Mouse (Mus musculus) C2C12 (cell line): ENCODE measurements around the gene Olfr1471. TPM values are rescaled to one million over a fixed set of nuclear protein-coding genes. Genes with fewer than 3 reads are reported as not detected.
"Not testable (repeated sequence)": the region's sequence is repeated elsewhere in the genome, so short reads cannot be mapped to it uniquely, and the experiment has no call there.

ENCODE experiments used
- H3K27me3 ChIP-seq: one replicate; pipeline ENCODE4 v1.6.1; 2011; ENCODE audit not compliant: control insufficient read depth, insufficient read depth, insufficient read length
- H3K36me3 ChIP-seq: one replicate; pipeline ENCODE4 v1.6.1; 2011; ENCODE audit not compliant: control insufficient read depth, insufficient read depth
- H3K4me3 ChIP-seq: one replicate; pipeline ENCODE4 v1.5.1; 2011; ENCODE audit warnings: mild to moderate bottlenecking, control low read depth; ENCODE audit not compliant: poor library complexity, insufficient read depth, severe bottlenecking
- H3K79me2 ChIP-seq: one replicate; pipeline ENCODE4 v1.6.1; 2011; ENCODE audit not compliant: control insufficient read depth, insufficient read depth
- H3K79me3 ChIP-seq: one replicate; pipeline ENCODE4 v1.6.1; 2011; ENCODE audit warnings: low read depth, control low read depth
- H3ac ChIP-seq: one replicate; pipeline ENCODE3; 2011; ENCODE audit warnings: low read depth; ENCODE audit not compliant: control insufficient read depth, insufficient read length
- CEBPB ChIP-seq: IDR thresholded peaks from one replicate; pipeline ENCODE4 v1.6.1; 2011; ENCODE audit warnings: low read depth, mild to moderate bottlenecking, control low read depth, moderate library complexity
- CTCF ChIP-seq: IDR thresholded peaks from one replicate; pipeline ENCODE4 v1.5.1; 2011; ENCODE audit not compliant: control insufficient read depth, insufficient read depth, insufficient read length
- FOSL1 ChIP-seq: IDR thresholded peaks from one replicate; pipeline ENCODE4 v1.8.0; 2011; ENCODE audit warnings: mild to moderate bottlenecking, low read length; ENCODE audit not compliant: poor library complexity, insufficient read depth, severe bottlenecking
- MAX ChIP-seq: IDR thresholded peaks from one replicate; pipeline ENCODE4 v1.6.1; 2011; ENCODE audit warnings: mild to moderate bottlenecking, control low read depth
- MYOD1 ChIP-seq: IDR thresholded peaks from one replicate; pipeline ENCODE4 v1.6.1; 2011; ENCODE audit warnings: low read depth; ENCODE audit not compliant: control insufficient read depth, insufficient read length
- MYOG ChIP-seq: IDR thresholded peaks from one replicate; pipeline ENCODE4 v1.6.1; 2011; ENCODE audit not compliant: control insufficient read depth, insufficient read length; ENCODE audit errors: extremely low read depth
- USF1 ChIP-seq: IDR thresholded peaks from one replicate; pipeline ENCODE4 v1.6.1; 2011; ENCODE audit warnings: low read depth, mild to moderate bottlenecking, control low read depth, moderate library complexity
- long read RNA-seq, 2 experiments: library from polyadenylated mRNA; unstranded; transcript quantifications; one replicate each; pipeline ENCODE4 v2.0.0; 2019 to 2020
- polyA plus RNA-seq: library from polyadenylated mRNA; unstranded; fragments of >200 nt; fragmentation: generic; extraction: Trizol; gene quantifications from one replicate; pipeline ENCODE4 v1.2.1, GENCODE M21; 2012; ENCODE audit warnings: missing spikeins

Gene Olfr1471
- polyA plus RNA-seq, result not detected
- long read RNA-seq, experiment 1, result 0 reads
- long read RNA-seq, experiment 2, result 0 reads

- not testable (repeated sequence) for H3K27me3 ChIP-seq, H3K36me3 ChIP-seq, H3ac ChIP-seq, H3K79me3 ChIP-seq, H3K79me2 ChIP-seq, H3K4me3 ChIP-seq
Observed at GRCm38 (mm10) chr19:13443109-13443508, at the start of gene Olfr1471. TSS of gene Olfr1471 (plus strand) at chr19:13443409.

GRCm38 (mm10) chr19:13407549-13407948 is 35.7 kb upstream of the Olfr1471 start, which contains the start of gene Olfr1469:
TSS of gene Olfr1469 (plus strand) at chr19:13407849.
- no peaks in the 10 kb centered on the region for H3K36me3 ChIP-seq
- H3K79me3 ChIP-seq, result no peaks in the 10 kb centered on the region
- no peaks in the 10 kb centered on the region for H3K79me2 ChIP-seq
- H3ac ChIP-seq, result no peak within 1 kb of the TSS
- no peak for TF ChIP-seq MYOD1
- no peak for TF ChIP-seq FOSL1
- no peak for TF ChIP-seq MYOG
- no peak for TF ChIP-seq CEBPB
- TF ChIP-seq USF1, result no peak
- no peak for TF ChIP-seq MAX
- TF ChIP-seq CTCF, result no peak
- no peaks in the 10 kb centered on the region for H3K27me3 ChIP-seq
- no peak within 1 kb of the TSS for H3K4me3 ChIP-seq

- TF ChIP-seq USF1, result no peak
- no peak for TF ChIP-seq CEBPB
- TF ChIP-seq CTCF, result no peak
- TF ChIP-seq FOSL1, result no peak
- TF ChIP-seq MAX, result no peak
- Histone ChIP-seq H3ac (no peak within 1 kb of the TSS), H3K36me3 (no peaks in the 10 kb centered on the region), H3K79me2 (no peaks in the 10 kb centered on the region), H3K79me3 (no peaks in the 10 kb centered on the region), H3K27me3 (no peaks in the 10 kb centered on the region), H3K4me3 (no peak within 1 kb of the TSS)
Observed at GRCm38 (mm10) chr19:13455986-13456385, 12.8 kb downstream of the Olfr1471 start, which contains the start of gene Olfr1472. TSS of gene Olfr1472 (minus strand) at chr19:13456086.

- not testable (repeated sequence) for H3ac ChIP-seq
Observed at GRCm38 (mm10) chr19:13469265-13469664, 26.1 kb downstream of the Olfr1471 start, which contains the start of gene Olfr1474. TSS of gene Olfr1474 (plus strand) at chr19:13469565.

GRCm38 (mm10) chr19:13480096-13480495 is 36.9 kb downstream of the Olfr1471 start, which contains the start of gene Olfr1475:
TSS of gene Olfr1475 (minus strand) at chr19:13480196.
- Histone ChIP-seq H3K27me3 (no peaks in the 10 kb centered on the region), H3K36me3 (no peaks in the 10 kb centered on the region), H3ac (no peak within 1 kb of the TSS), H3K79me3 (no peaks in the 10 kb centered on the region), H3K79me2 (no peaks in the 10 kb centered on the region), H3K4me3 (no peak within 1 kb of the TSS)
- TF ChIP-seq MYOG (no peak), MAX (no peak), USF1 (no peak), MYOD1 (no peak), CEBPB (no peak), CTCF (no peak), FOSL1 (no peak)

More at GRCm38 (mm10) chr19:13469265-13469664, 26.1 kb downstream of the Olfr1471 start, which contains the start of gene Olfr1474:
- H3K36me3 ChIP-seq, H3K27me3 ChIP-seq, H3K4me3 ChIP-seq, H3K79me3 ChIP-seq, H3K79me2 ChIP-seq: not testable (repeated sequence)

GRCm38 (mm10) chr19:13500246-13500645 is 57.0 kb downstream of the Olfr1471 start, which contains the start of gene Olfr1477:
TSS of gene Olfr1477 (plus strand) at chr19:13500546.
- TF ChIP-seq CTCF (no peak), MYOG (no peak), USF1 (no peak), CEBPB (no peak), MAX (no peak), FOSL1 (no peak), MYOD1 (no peak)
- no peak within 1 kb of the TSS for H3K4me3 ChIP-seq
- no peaks in the 10 kb centered on the region for H3K36me3 ChIP-seq
- H3K79me2 ChIP-seq, result no peaks in the 10 kb centered on the region
- H3ac ChIP-seq, result no peak within 1 kb of the TSS
- no peaks in the 10 kb centered on the region for H3K27me3 ChIP-seq
- no peaks in the 10 kb centered on the region for H3K79me3 ChIP-seq

Other genes starting within 250 kb of the Olfr1471 start
- gene Olfr1463, start 212.1 kb upstream of the Olfr1471 start, polyA plus RNA-seq, result not detected
- not detected for gene Olfr1465, start 127.9 kb upstream of the Olfr1471 start, polyA plus RNA-seq
- not detected for gene Olfr1466, start 104.5 kb upstream of the Olfr1471 start, polyA plus RNA-seq
- gene Olfr1467, start 81.2 kb upstream of the Olfr1471 start, polyA plus RNA-seq, result not detected
- not detected for gene Olfr1469, start 35.6 kb upstream of the Olfr1471 start, polyA plus RNA-seq
- not detected for gene Olfr1472, start 12.7 kb downstream of the Olfr1471 start, polyA plus RNA-seq
- gene Olfr1474, start 26.2 kb downstream of the Olfr1471 start, polyA plus RNA-seq, result not detected
- gene Olfr1475, start 36.8 kb downstream of the Olfr1471 start, polyA plus RNA-seq, result not detected
- not detected for gene Olfr1477, start 57.1 kb downstream of the Olfr1471 start, polyA plus RNA-seq
- not detected for gene Olfr1480, start 84.5 kb downstream of the Olfr1471 start, polyA plus RNA-seq
- gene Olfr1484, start 140.1 kb downstream of the Olfr1471 start, polyA plus RNA-seq, result not detected
- not detected for gene Olfr1487, start 174.0 kb downstream of the Olfr1471 start, polyA plus RNA-seq
- not detected for gene Olfr1489, start 188.2 kb downstream of the Olfr1471 start, polyA plus RNA-seq
- gene Olfr1490, start 207.7 kb downstream of the Olfr1471 start, polyA plus RNA-seq, result not detected